Mouse (Mus musculus) embryonic fibroblast, embryonic 13.5 days (primary cell): Measurements from ENCODE around the gene Gss.

Experiments
- CTCF ChIP-seq: IDR thresholded peaks from 2 replicates; pipeline ENCODE4 v1.5.1; 2011; ENCODE audit warnings: mild to moderate bottlenecking, control low read depth, low read length, moderate library complexity, borderline replicate concordance; ENCODE audit not compliant: insufficient read depth
- POLR2A ChIP-seq: IDR thresholded peaks from 2 replicates; pipeline ENCODE4 v1.6.1; 2011; ENCODE audit warnings: low read depth, mild to moderate bottlenecking, control low read depth, low read length, moderate library complexity

DNA sequence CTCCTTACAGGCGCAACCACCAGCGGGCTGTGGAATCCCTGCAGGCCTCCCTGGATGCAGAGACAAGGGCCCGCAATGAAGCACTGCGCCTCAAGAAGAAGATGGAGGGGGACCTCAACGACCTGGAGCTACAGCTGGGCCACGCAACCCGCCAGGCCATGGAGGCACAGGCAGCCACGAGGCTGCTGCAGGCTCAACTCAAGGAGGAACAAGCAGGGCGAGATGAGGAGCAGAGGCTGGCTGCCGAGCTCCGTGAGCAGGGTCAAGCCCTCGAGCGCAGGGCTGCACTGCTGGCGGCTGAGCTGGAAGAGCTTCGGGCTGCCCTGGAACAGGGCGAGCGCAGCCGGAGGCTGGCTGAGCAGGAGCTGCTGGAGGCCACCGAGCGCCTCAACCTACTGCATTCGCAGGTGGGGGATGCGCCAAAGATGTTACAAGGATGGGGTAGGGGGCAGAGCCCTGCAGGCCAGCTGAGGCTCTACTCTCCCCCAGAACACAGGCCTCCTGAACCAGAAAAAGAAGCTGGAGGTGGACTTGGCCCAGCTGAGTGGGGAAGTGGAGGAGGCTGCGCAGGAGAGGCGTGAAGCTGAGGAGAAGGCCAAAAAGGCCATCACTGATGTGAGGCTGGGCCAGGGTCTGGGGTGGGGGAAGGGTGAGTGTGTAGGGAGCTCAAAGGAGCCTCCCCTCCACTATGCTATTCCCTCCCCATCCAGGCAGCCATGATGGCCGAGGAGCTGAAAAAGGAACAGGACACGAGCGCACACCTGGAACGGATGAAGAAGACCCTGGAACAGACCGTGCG lies 39.7 kb upstream of the Gss start:
- TF ChIP-seq CTCF = no peak
- no peak for TF ChIP-seq POLR2A
